Mouse (Mus musculus): Measurements from ENCODE around the gene Gtf2ird2.

DNA sequence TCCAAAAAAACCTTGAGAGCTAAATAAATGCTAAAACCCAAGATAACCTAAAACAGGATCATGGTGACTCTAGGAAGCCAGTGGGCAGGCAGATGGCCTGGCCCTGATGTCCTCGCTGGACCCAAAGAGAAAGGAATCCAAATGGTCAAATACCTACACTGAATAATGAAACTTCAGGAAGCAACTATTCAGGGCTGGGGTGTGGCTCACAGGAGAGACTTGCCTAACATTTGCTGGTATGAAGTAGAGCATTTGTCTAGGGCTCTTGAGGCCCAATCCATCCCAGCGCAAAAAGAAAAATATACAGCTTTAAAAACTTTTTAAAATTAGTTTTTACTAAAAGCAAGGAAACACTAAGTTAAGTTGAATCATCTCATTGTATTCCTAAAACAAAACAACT lies 75.1 kb downstream of the Gtf2ird2 start:
- no peak for TF ChIP-seq CTCF (IDR thresholded peaks at IDR 0.05)
- TF ChIP-seq EP300 (IDR thresholded peaks at IDR 0.05), result no peak

Measured in lung, postnatal 0 days (tissue).